Mouse (Mus musculus): ENCODE data around the gene Mecr.
A peak's percentile ranks its signal among the peaks of the same experiment; 100 is the strongest.
"Not testable (repeated sequence)": the region's sequence is repeated elsewhere in the genome, so short reads cannot be mapped to it uniquely, and the experiment has no call there.

Mecr gene

DNA sequence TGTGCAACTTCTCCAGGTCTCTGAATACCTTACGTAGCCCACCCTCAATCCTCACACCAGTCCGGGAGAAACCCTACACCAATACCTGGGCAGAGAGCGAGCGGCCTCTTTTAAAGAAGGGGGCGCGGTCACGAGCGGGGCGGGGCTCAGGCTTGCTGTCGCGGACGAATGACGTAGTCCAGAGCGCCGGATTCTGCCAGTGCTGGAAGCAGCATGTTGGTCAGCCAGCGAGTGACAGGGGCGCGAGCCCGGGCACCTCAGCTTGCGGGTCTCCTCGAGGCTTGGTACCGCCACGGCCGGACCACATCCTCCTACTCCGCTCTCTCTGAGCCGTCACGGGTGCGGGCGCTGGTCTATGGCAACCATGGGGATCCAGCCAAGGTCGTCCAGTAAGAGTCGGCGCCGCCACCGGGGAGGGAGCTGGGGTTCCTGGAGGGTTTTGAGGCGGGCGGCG, at the start of gene Mecr:
Gene Mecr (plus strand): TSS at position 181 of the 454 bp plus-strand sequence.
- DNase-seq (ENCODE audit: low read depth), result peak; percentile 95

DNA sequence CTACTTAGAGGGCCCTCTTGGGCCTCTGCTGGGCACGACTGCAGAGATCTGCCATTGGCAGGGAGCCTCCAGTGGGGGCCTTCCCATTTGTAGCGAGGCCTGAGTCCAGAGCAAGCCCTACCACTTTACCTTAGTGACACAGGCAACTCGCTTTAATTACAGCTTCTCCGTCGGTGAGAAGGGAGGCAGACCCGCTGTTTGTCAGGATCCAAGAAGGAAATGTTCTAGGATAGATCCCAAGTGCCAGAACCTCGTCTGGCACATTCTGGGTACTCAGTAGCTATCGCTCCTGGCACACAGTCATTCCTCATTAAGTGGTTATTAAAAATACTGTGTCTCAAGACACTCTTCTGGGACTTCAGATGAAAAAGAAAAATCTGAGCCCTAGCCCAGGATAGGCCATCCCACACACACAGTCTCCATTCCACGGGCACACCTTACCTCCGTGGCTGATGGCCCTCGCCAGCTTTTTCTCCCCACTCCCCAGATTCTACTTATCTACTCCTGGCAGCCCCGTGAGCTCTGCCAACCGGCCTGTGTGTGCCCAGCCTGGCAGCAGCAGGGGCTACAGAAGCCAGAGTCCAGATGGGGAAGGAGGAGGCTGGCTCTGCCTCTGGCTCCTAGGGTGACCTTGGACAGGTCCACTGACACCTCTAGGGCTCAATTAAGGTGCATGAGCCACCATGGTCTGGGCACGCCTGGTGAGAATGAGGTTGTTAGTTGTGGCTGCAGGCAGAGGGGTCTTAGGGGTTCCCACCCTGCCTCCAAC, 46.8 kb upstream of the Mecr start:
- no peak for DNase-seq (ENCODE audit: low read depth)

DNA sequence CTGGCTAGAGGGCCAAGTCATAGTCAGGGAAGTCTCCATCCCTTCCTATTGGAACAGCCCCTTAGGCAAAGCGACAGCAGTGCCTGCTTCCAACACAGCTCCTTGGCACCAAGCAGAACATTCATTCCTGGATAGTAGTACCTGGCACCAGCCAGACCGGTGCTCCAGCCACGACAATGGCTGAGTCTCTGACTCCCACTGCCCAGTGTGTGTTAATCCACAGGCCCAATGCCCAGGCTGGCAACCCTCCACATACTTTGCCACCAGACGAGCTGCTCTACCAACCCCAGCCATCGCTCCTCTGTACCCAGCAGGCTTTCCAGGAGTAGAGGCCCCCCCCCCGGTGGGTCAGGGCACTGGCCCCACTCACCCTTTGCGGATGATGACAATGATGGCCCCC, 45.8 kb upstream of the Mecr start:
- DNase-seq (ENCODE audit: low read depth), result no peak

DNA sequence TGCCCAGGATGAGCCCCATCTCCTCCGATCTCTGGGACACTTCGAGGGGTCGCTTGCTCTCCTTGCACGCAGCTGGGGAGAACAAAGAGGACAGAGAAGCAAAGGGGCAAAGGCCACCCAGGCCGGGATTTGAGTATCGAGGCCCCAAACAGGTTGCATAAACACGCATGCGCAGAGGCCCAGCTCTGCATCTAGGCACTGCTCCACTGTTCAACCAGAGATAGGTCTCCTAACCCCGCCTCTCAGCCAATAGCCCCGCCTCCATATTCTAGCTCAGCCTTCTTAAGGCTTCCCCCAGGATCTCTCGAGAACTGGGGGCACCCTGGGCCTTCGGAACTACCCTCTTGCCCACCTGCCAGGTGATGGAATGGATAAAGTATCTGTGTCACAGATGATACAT, 45.4 kb upstream of the Mecr start:
- no peak for DNase-seq (ENCODE audit: low read depth)

DNA sequence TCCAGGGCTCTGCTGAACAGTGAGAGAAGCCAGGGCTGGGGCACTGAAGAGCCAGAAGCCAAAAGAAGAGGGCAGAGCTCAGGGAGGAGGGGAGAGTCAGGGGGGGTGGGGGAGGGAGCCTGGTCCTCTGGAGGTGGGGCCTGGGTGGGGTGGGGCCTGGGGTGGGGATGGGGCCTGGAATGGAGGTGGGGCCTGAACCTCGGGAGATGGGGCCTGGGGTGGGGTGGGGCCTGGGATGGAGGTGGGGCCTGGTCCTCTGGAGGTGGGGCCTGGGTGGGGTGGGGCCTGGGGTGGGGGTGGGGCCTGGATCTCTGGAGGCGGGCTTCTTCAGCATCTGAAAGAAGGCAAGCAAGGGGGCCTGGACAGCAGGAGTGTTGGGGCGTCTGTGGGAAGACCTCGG, 44.3 kb upstream of the Mecr start:
- DNase-seq (ENCODE audit: low read depth), result no peak

DNA sequence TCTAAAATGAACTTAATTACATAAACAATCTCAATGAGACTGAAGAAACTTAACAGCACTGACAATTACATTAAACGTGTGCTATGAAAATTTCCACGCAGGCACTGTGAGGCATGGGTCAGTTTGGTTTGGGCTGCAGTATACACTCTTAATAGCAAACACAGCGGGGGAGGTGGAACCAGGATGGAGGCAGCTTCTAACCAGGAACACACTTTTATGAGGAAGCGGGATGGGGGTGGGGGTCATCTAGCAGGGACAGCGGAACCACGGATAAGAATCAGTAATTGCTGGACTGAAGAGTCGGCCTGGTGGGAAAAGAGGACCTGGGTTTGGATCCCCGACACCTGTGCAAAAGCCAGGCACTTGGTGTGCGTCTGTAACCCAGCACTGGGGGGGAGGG, 39.4 kb upstream of the Mecr start:
- DNase-seq (ENCODE audit: low read depth), result no peak

DNA sequence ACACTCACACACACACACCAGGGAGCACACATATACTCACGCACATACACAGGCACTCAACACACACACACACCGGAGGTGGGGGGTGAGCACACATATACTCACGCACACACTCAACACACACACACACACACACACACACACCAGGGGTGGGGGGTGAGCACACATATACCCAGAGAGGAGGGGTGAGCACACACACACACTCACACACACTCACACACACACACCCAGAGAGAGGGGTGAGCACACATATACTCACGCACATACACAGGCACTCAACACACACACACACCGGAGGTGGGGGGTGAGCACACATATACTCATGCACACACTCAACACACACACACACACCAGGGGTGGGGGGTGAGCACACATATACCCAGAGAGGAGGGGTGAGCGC, 38.5 kb upstream of the Mecr start:
- DNase-seq (ENCODE audit: low read depth), result not testable (repeated sequence)

DNA sequence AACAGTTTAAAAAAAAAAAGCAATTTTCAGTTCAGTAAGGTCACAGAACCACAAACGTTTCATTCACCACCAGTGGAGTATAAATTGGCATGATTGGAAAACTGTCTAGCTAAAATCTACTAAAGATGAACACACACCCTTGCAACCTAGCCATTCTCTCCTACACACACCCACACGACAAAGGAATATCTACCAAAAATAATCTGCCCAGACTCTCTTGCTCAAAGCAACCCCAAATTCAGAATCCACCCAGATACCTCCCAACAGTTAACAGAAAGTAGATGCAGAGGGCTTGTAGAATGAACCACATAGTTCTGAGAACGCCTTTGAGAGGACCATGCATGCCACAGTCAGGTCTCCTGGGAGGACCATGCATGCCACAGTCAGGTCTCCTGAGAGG, 38.0 kb upstream of the Mecr start:
- DNase-seq (ENCODE audit: low read depth), result no peak

DNA sequence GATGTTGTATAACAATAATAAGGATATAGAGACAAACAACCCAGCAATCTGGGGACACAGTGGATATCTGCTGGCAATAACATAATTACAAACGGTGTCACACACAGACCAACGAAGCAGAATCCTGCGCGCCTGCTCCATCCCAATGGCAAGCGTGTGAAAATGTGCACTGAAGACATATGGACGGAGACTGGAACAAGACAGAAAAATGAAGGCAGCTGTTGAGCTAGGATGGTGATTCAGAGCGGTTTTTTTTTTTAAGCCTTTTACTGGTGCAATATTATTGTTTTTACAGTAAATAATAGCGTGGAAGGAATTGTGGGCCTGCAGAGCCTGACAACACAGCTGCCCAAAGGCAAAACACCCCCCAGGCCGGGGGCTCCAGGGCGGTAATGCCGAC, 30.8 kb upstream of the Mecr start:
- DNase-seq (ENCODE audit: low read depth), result no peak

DNA sequence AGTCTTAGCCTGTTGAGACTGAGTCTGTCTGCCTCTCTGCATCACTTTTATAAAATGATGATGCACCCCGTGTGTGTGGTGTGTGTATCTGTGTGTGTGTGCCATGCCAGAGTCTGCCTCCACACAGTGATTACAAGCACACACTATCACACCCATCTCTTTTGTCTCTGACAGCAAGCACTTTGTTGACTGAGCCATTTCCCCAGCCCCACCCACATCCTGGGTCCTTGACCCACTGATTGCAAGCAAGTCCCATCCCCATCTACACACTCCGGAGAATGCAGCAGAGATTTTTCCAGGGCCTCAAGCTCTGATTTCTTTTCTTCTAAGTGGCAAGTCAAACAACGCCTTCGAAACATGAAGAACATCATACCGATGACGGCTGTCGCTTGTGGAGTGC, 29.5 kb upstream of the Mecr start:
- no peak for DNase-seq (ENCODE audit: low read depth)

DNA sequence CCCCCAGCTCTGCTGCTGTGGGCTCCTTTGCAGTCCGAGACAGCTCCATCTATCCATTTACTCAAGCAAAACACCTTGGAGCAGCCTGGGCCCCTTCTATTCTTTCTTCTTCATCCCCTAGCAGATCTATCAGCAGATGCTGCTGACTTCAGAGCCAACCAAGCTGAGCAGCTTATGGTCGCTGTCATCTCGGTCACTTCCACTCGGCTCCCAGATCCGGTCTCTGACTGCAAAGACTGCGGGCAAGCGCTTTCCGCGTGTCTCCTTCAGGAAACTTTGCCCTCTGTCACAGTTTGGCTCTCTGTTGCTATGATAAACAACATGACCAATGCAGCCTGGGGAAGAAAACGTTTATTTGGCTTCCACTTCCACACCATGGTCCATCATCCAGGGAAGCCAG, 28.4 kb upstream of the Mecr start:
- DNase-seq (ENCODE audit: low read depth), result no peak

DNA sequence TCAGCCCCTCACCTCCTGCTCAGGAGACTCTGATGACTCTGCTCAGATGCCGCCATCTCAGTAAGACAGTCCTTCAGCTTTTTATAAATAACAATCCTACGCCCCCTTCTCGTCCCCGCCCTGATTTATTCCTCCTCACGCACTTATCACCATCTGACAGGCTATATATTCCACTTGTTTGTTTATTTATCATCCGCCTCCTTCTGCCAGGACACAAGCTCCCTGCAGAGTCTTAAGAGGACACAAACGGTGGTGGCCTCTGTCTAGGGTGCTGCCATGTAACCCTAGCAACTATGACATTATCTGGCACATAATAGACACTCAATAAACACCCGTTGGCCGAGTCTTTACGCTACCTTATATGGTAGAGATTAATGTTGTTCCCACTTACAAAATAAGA, 27.5 kb upstream of the Mecr start:
- no peak for DNase-seq (ENCODE audit: low read depth)

DNA sequence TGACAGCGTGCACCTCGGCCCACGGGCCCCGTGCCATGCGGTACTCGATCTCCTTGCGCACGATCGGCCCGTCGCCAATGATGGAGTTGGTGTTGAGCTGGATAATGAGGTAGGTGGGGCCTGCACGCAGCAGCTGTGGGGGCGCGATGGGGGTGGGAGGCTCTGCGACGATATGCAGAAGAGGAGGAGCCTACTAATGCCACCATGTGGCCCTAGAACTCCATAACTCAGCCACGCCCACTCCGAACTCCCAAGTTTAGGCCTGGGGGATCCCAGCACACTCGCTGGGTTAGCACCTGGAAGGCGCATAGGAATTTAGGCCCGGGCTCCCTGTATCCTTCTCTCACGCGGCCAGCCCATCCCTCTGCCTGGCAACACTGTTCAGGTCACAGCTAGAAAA, 24.3 kb upstream of the Mecr start:
- DNase-seq (ENCODE audit: low read depth), result no peak

DNA sequence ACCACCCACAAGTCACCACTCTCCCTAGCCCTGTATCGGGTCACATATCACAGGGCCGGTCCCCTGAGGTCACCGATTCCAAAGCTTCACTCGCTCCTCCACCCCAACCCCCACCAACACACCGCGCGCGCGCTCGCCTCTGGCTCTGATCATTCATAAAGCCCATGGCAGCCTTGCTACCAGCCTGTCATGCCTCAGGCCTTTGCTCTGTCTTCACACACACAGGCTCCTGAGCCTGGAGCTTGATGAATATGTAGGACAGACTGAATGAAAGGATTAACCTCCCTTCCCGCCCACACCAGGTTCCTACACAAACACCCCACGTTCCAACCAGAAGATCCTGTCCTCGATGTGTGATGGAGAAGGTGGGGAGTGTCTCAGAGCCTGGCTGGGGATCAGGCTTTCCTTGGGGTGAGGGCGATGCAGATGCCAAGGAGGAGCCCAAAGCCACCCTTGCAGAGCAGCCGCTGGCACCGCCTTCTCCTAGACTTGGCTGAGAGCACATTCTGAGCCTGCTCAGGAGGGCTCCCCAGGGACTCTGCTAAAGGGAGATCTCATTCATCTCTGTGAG, 22.0 kb upstream of the Mecr start:
- DNase-seq (ENCODE audit: low read depth), result no peak

DNA sequence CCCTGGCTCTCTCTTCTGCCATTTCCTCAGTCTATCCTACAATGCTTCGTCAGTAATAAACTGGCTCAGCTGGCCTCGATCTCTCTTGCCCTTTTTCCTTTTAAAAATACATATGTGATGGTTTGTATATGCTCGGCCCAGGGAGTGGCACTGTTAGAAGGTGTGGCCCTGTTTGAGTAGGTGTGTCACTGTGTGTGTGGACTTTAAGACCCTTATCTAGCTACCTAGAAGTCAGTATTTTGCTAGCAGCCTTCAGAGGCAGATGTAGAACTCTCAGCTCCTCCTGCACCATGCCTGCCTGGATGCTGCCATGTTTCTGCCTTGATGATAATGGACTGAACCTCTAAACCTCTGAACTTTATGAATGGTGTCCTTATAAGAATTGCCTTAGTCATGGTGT, 20.7 kb upstream of the Mecr start:
- DNase-seq (ENCODE audit: low read depth), result no peak

DNA sequence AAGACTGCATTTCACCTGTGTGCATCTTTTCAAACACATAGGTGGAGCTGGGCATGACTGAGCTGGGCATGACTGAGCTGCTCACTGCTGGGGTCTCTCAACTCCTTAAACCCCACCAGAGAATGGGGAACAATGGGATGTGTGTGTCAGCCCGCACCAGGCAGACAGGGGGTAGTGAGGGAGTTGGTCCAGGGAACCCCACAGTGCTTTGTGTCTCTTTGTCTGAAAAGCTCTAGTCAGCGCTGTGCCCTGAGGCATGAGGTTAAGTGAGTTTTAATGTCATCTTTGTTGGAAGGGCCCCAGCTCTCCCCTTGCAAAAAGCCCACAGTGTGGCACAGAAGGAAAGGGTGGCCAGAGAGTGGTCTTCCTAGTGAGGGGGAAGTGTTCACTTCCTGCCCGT, 18.3 kb upstream of the Mecr start:
- no peak for DNase-seq (ENCODE audit: low read depth)

DNA sequence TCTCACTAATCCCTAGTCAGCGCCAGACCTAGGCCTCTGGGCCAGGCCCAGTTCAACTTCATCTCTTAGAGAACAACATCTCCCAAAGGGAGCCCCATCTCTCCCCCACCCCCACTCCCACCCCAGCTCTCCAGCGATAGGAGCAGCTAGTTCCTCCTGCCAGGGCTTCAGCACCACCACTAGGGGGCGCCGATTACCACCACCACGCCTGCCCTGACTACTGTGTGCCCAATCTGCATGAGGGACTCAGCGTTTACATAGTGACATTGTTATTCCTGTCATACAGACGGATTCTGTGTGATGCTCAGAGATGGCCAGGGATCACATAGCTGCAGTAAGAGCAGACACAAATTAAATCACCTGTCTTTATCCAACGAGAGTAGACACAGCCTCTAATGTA, 17.4 kb upstream of the Mecr start:
- DNase-seq (ENCODE audit: low read depth), result peak; percentile 62

DNA sequence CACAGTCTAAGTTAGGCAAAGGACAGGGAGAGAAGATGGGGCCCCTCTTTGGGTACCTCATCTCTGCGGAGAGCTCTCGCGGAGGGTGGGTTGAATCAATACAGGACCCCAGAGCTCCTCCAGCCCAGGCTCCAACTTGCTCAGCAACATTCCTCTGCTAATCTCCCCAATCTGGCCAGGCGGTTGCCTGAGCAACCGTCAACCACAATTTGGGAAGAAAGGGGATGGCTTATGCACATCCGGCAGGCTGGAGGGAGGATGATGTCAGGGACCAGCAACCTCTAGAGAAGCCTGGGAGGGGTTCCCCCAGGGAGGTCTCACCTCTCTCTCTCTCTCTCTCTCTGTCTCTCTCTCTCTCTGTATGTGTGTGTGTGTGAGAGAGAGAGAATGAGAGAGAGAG, 16.4 kb upstream of the Mecr start:
- DNase-seq (ENCODE audit: low read depth), result no peak

DNA sequence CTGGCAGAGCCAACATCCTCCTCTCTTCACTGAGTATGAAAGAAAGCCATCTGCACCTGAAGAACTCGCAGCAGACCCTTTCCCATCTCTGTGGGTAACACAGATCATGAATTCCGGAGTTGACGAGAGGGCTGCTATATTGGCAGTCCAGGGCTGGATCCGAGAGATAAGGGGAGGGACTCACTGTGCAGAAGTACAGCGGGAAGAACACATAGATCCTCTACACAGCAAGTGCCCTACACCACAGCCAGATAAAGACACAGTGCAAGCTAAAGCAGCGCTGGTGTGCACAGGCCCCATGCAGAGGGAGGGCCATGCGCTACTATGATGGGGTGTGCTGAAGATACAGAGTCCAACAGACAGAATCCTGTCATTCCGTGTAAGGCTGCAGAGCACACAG, 14.1 kb upstream of the Mecr start:
- DNase-seq (ENCODE audit: low read depth), result no peak

DNA sequence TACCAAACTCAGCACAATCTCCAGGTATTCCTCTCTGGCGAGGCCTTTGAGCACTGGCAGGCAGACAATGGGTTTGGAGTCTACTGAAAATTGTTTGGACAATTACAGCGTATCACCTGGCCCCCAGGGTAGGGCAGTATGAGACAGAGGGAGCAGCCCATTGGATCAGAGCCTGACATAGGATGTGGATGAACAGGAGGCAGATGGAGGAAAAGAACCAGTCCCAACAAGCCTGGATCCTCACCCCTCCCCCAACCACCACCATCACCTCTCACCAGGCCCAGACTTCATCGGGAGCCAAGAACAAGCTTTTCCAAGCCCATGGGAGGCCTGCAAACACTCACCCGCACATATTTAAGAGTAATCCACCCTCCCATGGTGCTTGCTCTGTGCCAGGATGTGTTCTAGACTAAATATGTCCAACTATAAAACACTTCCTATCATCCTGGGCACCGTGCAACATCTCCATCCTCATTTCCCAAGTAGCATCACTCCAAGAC, 11.7 kb upstream of the Mecr start:
- DNase-seq (ENCODE audit: low read depth), result no peak

DNA sequence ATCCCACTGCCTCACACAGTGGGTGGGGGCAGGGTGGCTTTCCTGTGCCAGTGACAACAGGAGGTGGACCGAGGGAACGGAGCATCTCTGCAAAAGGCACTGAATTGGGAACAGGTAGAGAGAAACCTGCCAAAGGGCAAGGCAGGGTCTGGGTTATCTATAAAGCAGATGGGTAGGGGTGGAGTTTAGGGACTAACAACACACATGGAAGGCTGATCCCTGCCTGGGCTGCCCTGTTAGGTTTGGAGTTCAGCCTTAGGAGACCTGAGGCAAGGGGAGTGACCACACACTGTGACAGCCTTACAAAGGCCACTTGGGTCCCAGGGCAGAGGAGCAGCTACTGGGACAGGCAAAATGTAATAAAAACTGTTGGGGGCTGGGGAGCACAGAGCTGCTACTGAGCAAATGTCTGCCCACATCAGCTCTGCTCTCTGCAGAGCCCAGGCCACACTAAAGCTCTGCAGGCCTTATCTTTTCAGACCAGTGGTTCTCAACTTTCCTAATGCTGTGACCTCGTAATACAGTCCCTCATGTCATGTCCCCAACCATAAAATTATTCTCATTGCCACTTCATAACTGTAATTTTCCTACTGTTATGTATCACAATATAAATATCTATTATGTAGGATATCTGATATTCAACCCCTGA, 10.4 kb upstream of the Mecr start:
- no peak for DNase-seq (ENCODE audit: low read depth)

DNA sequence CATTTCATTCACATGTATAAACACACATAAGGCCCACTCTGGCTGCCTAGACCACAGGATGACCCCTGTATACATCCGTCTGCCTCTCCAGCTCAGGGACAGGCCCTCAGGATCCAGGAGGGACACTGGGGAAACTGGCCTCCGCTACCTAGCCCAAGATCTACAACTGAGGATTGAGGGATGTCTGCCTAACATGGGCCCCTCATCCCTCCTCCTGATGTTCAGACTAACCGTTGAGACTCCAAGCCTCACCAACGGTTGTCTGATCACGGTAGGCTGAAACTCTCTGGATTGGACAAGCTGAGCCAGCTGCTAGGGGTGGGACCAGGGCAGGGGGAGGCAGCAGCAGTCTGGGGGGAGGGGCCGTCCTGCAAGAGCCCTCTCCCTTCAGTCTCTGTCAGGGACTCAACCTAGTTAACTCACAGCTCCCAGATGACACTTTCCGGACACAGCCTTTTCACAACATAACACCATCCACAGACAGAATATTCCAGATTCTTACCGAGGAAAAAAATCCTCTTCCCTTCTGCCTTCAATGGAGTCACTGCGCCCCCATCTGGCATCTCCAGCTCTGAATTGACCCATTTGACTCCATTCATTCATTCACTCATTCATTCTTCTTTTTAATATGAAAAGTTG, 9.2 kb upstream of the Mecr start:
- DNase-seq (ENCODE audit: low read depth), result no peak

DNA sequence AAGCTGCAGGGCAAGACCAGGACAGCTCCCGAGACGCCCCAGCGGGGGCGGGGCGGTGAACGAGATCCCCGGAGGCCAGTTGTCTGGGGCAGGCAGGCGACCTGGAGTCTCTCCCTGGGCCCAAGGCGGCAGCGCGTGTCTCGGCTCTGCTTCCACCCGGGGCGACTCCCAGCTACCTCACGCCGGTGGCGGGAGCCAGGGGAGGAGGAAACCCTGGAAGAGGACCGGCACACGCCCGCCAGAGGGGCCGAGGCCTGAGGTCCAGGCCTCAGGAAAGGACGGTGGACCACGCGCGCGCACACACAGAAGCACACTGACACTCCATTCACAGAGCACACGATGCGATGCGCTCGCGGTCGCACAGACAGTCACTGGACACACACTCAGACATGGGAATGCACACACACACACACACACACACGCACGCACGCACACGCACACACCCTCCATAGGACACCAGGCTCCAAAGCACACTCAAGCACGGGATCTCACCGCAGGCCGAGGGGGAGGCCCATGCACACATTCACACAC, 6.9 kb upstream of the Mecr start:
- peak; percentile 24 for DNase-seq (ENCODE audit: low read depth)

Measured in induced T-regulatory cell, adult 2 months (primary cell).